Mouse (Mus musculus): ENCODE measurements at regions not wholly inside any gene's neighbourhood (a gene's known extent, or its start where the extent isn't known, plus 50 kb on each side); places are given as distances from the start of the nearest gene placed in this dataset.

- 76% methylated on average over 2 of the region's 2 CpGs for WGBS
- no peak for ATAC-seq (ENCODE audit: low FRiP score)
- H3K4me1 ChIP-seq: no peaks in the 10 kb centered on the region
- H3K36me3 ChIP-seq: no peaks in the 10 kb centered on the region
- no peak overlapping the region for H3K27ac ChIP-seq (replicated peaks)
- no peak overlapping the region for H3K4me3 ChIP-seq (replicated peaks)
- no peak overlapping the region for H3K4me2 ChIP-seq
- no peaks in the 10 kb centered on the region for H3K27me3 ChIP-seq (replicated peaks)
- no peaks in the 10 kb centered on the region for H3K9me3 ChIP-seq (replicated peaks)
- no peak overlapping the region for H3K9ac ChIP-seq (replicated peaks)
Observed at GRCm38 (mm10) chr1:98268853-98269252, 152.1 kb upstream of the Slco6d1 start.

GRCm38 (mm10) chr1:98270212-98270611, 150.7 kb upstream of the Slco6d1 start:
- no peaks in the 10 kb centered on the region for H3K9me3 ChIP-seq (replicated peaks)
- H3K27me3 ChIP-seq (replicated peaks): no peaks in the 10 kb centered on the region
- no peak overlapping the region for H3K9ac ChIP-seq (replicated peaks)
- H3K4me2 ChIP-seq: no peak overlapping the region
- ATAC-seq (ENCODE audit: low FRiP score): no peak
- WGBS: 75% methylated on average over 1 of the region's 1 CpGs
- no peaks in the 10 kb centered on the region for H3K36me3 ChIP-seq
- no peaks in the 10 kb centered on the region for H3K4me1 ChIP-seq
- no peak overlapping the region for H3K27ac ChIP-seq (replicated peaks)
- no peak overlapping the region for H3K4me3 ChIP-seq (replicated peaks)

GRCm38 (mm10) chr1:98273966-98274616, 146.8 kb upstream of the Slco6d1 start:
- no peaks in the 10 kb centered on the region for H3K4me1 ChIP-seq
- no peaks in the 10 kb centered on the region for H3K36me3 ChIP-seq
- no peak overlapping the region for H3K9ac ChIP-seq (replicated peaks)
- no peaks in the 10 kb centered on the region for H3K27me3 ChIP-seq (replicated peaks)
- H3K4me3 ChIP-seq (replicated peaks): no peak overlapping the region
- H3K9me3 ChIP-seq (replicated peaks): no peaks in the 10 kb centered on the region
- WGBS: 87% methylated on average over 6 of the region's 6 CpGs
- ATAC-seq (ENCODE audit: low FRiP score): no peak
- H3K27ac ChIP-seq (replicated peaks): no peak overlapping the region
- no peak overlapping the region for H3K4me2 ChIP-seq

- Histone ChIP-seq H3K27ac (replicated peaks) (no peak overlapping the region), H3K4me1 (0 out of 2 replicates have a peak, but pooled peaks cover under 1% of the 10 kb centered on the region), H3K9me3 (replicated peaks) (no peaks in the 10 kb centered on the region), H3K36me3 (no peaks in the 10 kb centered on the region), H3K27me3 (replicated peaks) (no peaks in the 10 kb centered on the region), H3K9ac (replicated peaks) (no peak overlapping the region), H3K4me3 (replicated peaks) (no peak overlapping the region), H3K4me2 (no peak overlapping the region)
- 90% methylated on average over 1 of the region's 1 CpGs for WGBS
- ATAC-seq (ENCODE audit: low FRiP score): no peak
Observed at GRCm38 (mm10) chr1:98275524-98275923, 145.4 kb upstream of the Slco6d1 start.

- Histone ChIP-seq H3K9me3 (replicated peaks) (no peaks in the 10 kb centered on the region), H3K9ac (replicated peaks) (no peak overlapping the region), H3K4me2 (no peak overlapping the region), H3K27ac (replicated peaks) (no peak overlapping the region), H3K4me3 (replicated peaks) (no peak overlapping the region), H3K4me1 (peaks cover 10% of the 10 kb centered on the region; the same call in 1 of the 2 replicates), H3K36me3 (no peaks in the 10 kb centered on the region), H3K27me3 (replicated peaks) (no peaks in the 10 kb centered on the region)
- ATAC-seq (ENCODE audit: low FRiP score): no peak
- 82% methylated on average over 2 of the region's 2 CpGs for WGBS
Observed at GRCm38 (mm10) chr1:98279446-98280048, 141.4 kb upstream of the Slco6d1 start.

- no peak overlapping the region for H3K9ac ChIP-seq (replicated peaks)
- H3K4me2 ChIP-seq: no peak overlapping the region
- no peaks in the 10 kb centered on the region for H3K9me3 ChIP-seq (replicated peaks)
- no peaks in the 10 kb centered on the region for H3K36me3 ChIP-seq
- 0 out of 2 replicates have a peak overlapping the region, but pooled peaks have one; percentile 18 for H3K27ac ChIP-seq (replicated peaks)
- H3K4me1 ChIP-seq: peaks cover 10% of the 10 kb centered on the region; the same call in 1 of the 2 replicates
- peak; percentile 80 for ATAC-seq (ENCODE audit: low FRiP score)
- WGBS: 46% methylated on average over 9 of the region's 9 CpGs
- H3K27me3 ChIP-seq (replicated peaks): no peaks in the 10 kb centered on the region
- H3K4me3 ChIP-seq (replicated peaks): no peak overlapping the region
Observed at GRCm38 (mm10) chr1:98280263-98281052, 140.5 kb upstream of the Slco6d1 start.

GRCm38 (mm10) chr1:98281053-98281770, 139.7 kb upstream of the Slco6d1 start:
- Histone ChIP-seq H3K27me3 (replicated peaks) (no peaks in the 10 kb centered on the region), H3K9me3 (replicated peaks) (no peaks in the 10 kb centered on the region)
- WGBS: 33% methylated on average over 2 of the region's 2 CpGs

GRCm38 (mm10) chr1:98281771-98282149, 139.2 kb upstream of the Slco6d1 start:
- ATAC-seq (ENCODE audit: low FRiP score): no peak; the same call in 1 of the 2 replicates
- H3K36me3 ChIP-seq: no peaks in the 10 kb centered on the region
- no peak overlapping the region for H3K9ac ChIP-seq (replicated peaks)
- H3K4me1 ChIP-seq: peaks cover 10% of the 10 kb centered on the region; the same call in 1 of the 2 replicates
- peak overlapping the region; percentile 34; the same call in 1 of the 2 replicates for H3K27ac ChIP-seq (replicated peaks)
- no peaks in the 10 kb centered on the region for H3K27me3 ChIP-seq (replicated peaks)
- H3K9me3 ChIP-seq (replicated peaks): no peaks in the 10 kb centered on the region
- WGBS: 56% methylated on average over 2 of the region's 2 CpGs
- no peak overlapping the region for H3K4me3 ChIP-seq (replicated peaks)
- no peak overlapping the region for H3K4me2 ChIP-seq

More at GRCm38 (mm10) chr1:98281053-98281770, 139.7 kb upstream of the Slco6d1 start:
- H3K4me1 ChIP-seq: peaks cover 10% of the 10 kb centered on the region; the same call in 1 of the 2 replicates
- H3K4me2 ChIP-seq: no peak overlapping the region
- H3K9ac ChIP-seq (replicated peaks): no peak overlapping the region
- H3K36me3 ChIP-seq: no peaks in the 10 kb centered on the region
- ATAC-seq (ENCODE audit: low FRiP score): peak; percentile 79
- no peak overlapping the region for H3K4me3 ChIP-seq (replicated peaks)
- 0 out of 2 replicates have a peak overlapping the region, but pooled peaks have one; percentile 18 for H3K27ac ChIP-seq (replicated peaks)

- Histone ChIP-seq H3K4me1 (no peaks in the 10 kb centered on the region), H3K27ac (replicated peaks) (no peak overlapping the region), H3K4me2 (no peak overlapping the region), H3K27me3 (replicated peaks) (no peaks in the 10 kb centered on the region), H3K4me3 (replicated peaks) (no peak overlapping the region), H3K36me3 (no peaks in the 10 kb centered on the region), H3K9ac (replicated peaks) (no peak overlapping the region), H3K9me3 (replicated peaks) (no peaks in the 10 kb centered on the region)
- 77% methylated on average over 2 of the region's 2 CpGs for WGBS
- no peak for ATAC-seq (ENCODE audit: low FRiP score)
Observed at GRCm38 (mm10) chr1:98303166-98303565, 117.8 kb upstream of the Slco6d1 start.

- H3K4me2 ChIP-seq: no peak overlapping the region
- no peaks in the 10 kb centered on the region for H3K9me3 ChIP-seq (replicated peaks)
- H3K9ac ChIP-seq (replicated peaks): no peak overlapping the region
- ATAC-seq (ENCODE audit: low FRiP score): no peak
- H3K36me3 ChIP-seq: no peaks in the 10 kb centered on the region
- H3K4me3 ChIP-seq (replicated peaks): no peak overlapping the region
- H3K27ac ChIP-seq (replicated peaks): no peak overlapping the region
- no peaks in the 10 kb centered on the region for H3K4me1 ChIP-seq
- no peaks in the 10 kb centered on the region for H3K27me3 ChIP-seq (replicated peaks)
- WGBS: 91% methylated on average over 1 of the region's 1 CpGs
Observed at GRCm38 (mm10) chr1:98306363-98306762, 114.6 kb upstream of the Slco6d1 start.

GRCm38 (mm10) chr1:98307519-98307918, 113.4 kb upstream of the Slco6d1 start:
- no peaks in the 10 kb centered on the region for H3K27me3 ChIP-seq (replicated peaks)
- no peaks in the 10 kb centered on the region for H3K9me3 ChIP-seq (replicated peaks)
- H3K4me2 ChIP-seq: no peak overlapping the region
- H3K4me1 ChIP-seq: no peaks in the 10 kb centered on the region
- H3K9ac ChIP-seq (replicated peaks): no peak overlapping the region
- no peak overlapping the region for H3K27ac ChIP-seq (replicated peaks)
- no peaks in the 10 kb centered on the region for H3K36me3 ChIP-seq
- ATAC-seq (ENCODE audit: low FRiP score): no peak
- no peak overlapping the region for H3K4me3 ChIP-seq (replicated peaks)
- WGBS: 93% methylated on average over 2 of the region's 2 CpGs

All from neural tube, embryonic 15.5 days (tissue).